In the genomic region with DNA sequence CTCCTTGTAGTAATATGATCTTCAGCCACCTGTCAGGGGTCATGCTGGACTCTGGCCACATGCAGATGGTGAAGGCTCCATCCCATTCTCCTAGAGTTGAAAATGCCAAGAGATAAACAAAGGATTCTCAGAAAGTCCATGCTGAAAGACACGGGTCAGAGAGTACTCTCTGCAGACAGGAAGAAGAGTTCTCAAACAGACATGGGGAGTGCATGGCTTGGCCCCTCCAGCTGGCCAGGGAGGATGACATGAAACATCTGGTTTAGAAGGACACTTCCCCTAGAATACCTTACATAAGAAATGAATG, we compare ENCODE assay signal across 23 mouse cellular contexts.
DNase-seq lines count a peak whose midpoint lies in the region; TF ChIP-seq lines count a peak whose summit lies in the region.
"Had no signal": no experiment of that assay in that cellular context is flagged by ENCODE, and none has a peak within 500 bp of the region (broad histone marks: within the 10 kb centered on the region; RNA-seq: fewer than 3 reads in every experiment).

No protein-coding gene starts in this region.

- WGBS in kidney, adult 2 months, result 19% methylated on average over 1 of the region's 1 CpGs

- no peaks in the 10 kb centered on the region for H3K27me3 ChIP-seq in kidney, adult 2 months (replicated peaks; ENCODE audit: control insufficient read depth, insufficient read depth, low read length)
- H3K27me3 ChIP-seq: CH12.LX; embryonic facial prominence, embryonic 12.5 days; heart, embryonic 12.5 days; intestine, embryonic 15.5 days; limb, embryonic 15.5 days; midbrain, embryonic 12.5 days; Patski had no signal

- intact Hi-C loops in left cerebral cortex, adult 2 months (cut with DNase I), result no loop called here
- intact Hi-C loops in left cerebral cortex, postnatal 10 days (cut with DNase I), result no loop called here

- no peak for TF ChIP-seq CTCF in kidney, adult 2 months (conservative IDR thresholded peaks at IDR 0.05; ENCODE audit: insufficient read depth, insufficient read length, low read depth, low read length)
- no peak for TF ChIP-seq CTCF in left cerebral cortex, adult 2 months (IDR thresholded peaks at IDR 0.05)

- H3K4me3 ChIP-seq in kidney, adult 2 months (ENCODE audit: insufficient read depth, low read depth, low read length), result no peak overlapping the region
- H3K4me3 ChIP-seq in left cerebral cortex, adult 2 months, result no peak overlapping the region
- H3K4me3 ChIP-seq: embryonic facial prominence, embryonic 12.5 days; heart, embryonic 12.5 days; hindbrain, embryonic 10.5 days; intestine, embryonic 15.5 days; limb, embryonic 15.5 days; midbrain, embryonic 12.5 days had no signal

- DNase-seq in kidney, adult 2 months, result peak; percentile 10
- no peak for DNase-seq in kidney, adult 9 months
- no peak for DNase-seq in left cerebral cortex, adult 2 months (ENCODE audit: extremely low spot score in 1 of 2, low spot score in 2 of 2)
- DNase-seq in left cerebral cortex, postnatal 10 days (ENCODE audit: extremely low spot score in 1 of 2, low spot score in 2 of 2), result no peak
- DNase-seq in lung, postnatal 36 days, result peak; percentile 15
- no peak for DNase-seq in lung, postnatal 14 days
- peak; percentile 13 to 28 for DNase-seq in kidney, postnatal 4 days
- DNase-seq: adrenal gland, postnatal 36 days; B cell, adult 2 months; cerebellum, adult 11 months; cerebellum, adult 9-11 months; gastrocnemius, postnatal 36 days; heart, postnatal 10 days; layer of hippocampus, adult 9-11 months had no signal

- TF ChIP-seq POLR2A in kidney, adult 2 months (IDR thresholded peaks at IDR 0.05; ENCODE audit: low read depth, low read length), result no peak

- no peaks in the 10 kb centered on the region for H3K36me3 ChIP-seq in kidney, adult 2 months (ENCODE audit: control insufficient read depth, insufficient read depth, low read length)
- H3K36me3 ChIP-seq: embryonic facial prominence, embryonic 12.5 days; G1E; heart, embryonic 12.5 days; hindbrain, embryonic 10.5 days; intestine, embryonic 15.5 days; limb, embryonic 15.5 days; midbrain, embryonic 12.5 days had no signal

- H3K4me1 ChIP-seq in kidney, adult 2 months (ENCODE audit: control insufficient read depth, insufficient read depth, low read length), result peaks cover 5% of the 10 kb centered on the region; the same call in 1 of the 2 replicates
- H3K4me1 ChIP-seq: embryonic facial prominence, embryonic 12.5 days; heart, embryonic 12.5 days; intestine, embryonic 15.5 days; limb, embryonic 15.5 days; midbrain, embryonic 12.5 days had no signal

- peak overlapping the region; percentile 55; the same call in 1 of the 2 replicates for H3K27ac ChIP-seq in kidney, adult 2 months (ENCODE audit: insufficient read depth, low read depth, low read length)
- H3K27ac ChIP-seq in left cerebral cortex, adult 2 months, result peak overlapping the region; percentile 38; the same call in 1 of the 2 replicates
- H3K27ac ChIP-seq: embryonic facial prominence, embryonic 12.5 days; hindbrain, embryonic 10.5 days; intestine, embryonic 15.5 days; limb, embryonic 15.5 days; midbrain, embryonic 12.5 days had no signal

Comparison
In these comparisons a context has a peak if more than half of its experiments do, and no peak if none do; other contexts are left out.
1. DNase-seq: peak in kidney, adult 2 months (single experiment), lung, postnatal 36 days (single experiment) and kidney, postnatal 4 days (2 of 2); none in kidney, adult 9 months (single experiment), left cerebral cortex, adult 2 months (0 of 2), left cerebral cortex, postnatal 10 days (0 of 2) and lung, postnatal 14 days (single experiment).